Mouse (Mus musculus) erythroblast, embryonic 14.5 days (primary cell): ENCODE results near the gene Ybey.

Experiments
- GATA1 ChIP-seq: IDR thresholded peaks from 2 replicates; pipeline ENCODE4 v1.6.1; 2012; ENCODE audit warnings: low read length, inconsistent platforms, mixed read lengths
- TAL1 ChIP-seq: IDR thresholded peaks from 3 replicates; pipeline ENCODE4 v1.6.1; 2012; ENCODE audit warnings: low read length, inconsistent platforms, mixed read lengths

DNA sequence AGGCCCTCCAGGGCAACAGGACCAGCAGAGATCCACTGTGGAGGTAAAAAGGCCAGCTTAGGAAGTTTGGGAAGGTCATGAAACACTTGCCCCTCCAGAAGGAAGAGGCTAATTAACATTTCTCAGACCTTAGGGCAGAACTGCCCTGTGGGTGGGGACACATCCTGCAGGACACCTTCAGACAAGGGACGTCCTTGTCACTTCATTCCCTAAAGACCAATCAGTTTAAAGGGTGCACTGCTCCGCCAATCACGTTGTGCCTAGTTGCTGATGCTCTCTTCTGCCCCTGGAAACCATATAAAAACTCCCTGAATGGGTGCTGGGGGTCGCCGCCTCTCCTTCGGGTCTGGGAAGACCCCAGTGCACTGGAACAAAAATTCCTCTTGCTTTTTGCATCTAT lies 6.2 kb downstream of the Ybey start:
- TF ChIP-seq TAL1 (no peak), GATA1 (no peak)
